Mouse (Mus musculus): Measurements from ENCODE around the gene Ccnd2.

Ccnd2 gene

GRCm38 (mm10) chr6:127152106-127152951 lies at the start of gene Ccnd2:
TSS of gene Ccnd2 (minus strand) at chr6:127152193.
- CTCF ChIA-PET = interaction anchor here (0.7 to 0.8 kb wide), 2 partner anchors 114 to 119 kb away, joined by 8 to 18 read pairs; no protein-coding TSS in a partner anchor

- CTCF ChIA-PET = no interaction called here
Measured at GRCm38 (mm10) chr6:127196985-127197384, 45.0 kb upstream of the Ccnd2 start.

- CTCF ChIA-PET = no interaction called here
Measured at GRCm38 (mm10) chr6:127181296-127181695, 29.3 kb upstream of the Ccnd2 start.

GRCm38 (mm10) chr6:127179056-127179759 lies 27.2 kb upstream of the Ccnd2 start:
- CTCF ChIA-PET = no interaction called here

- CTCF ChIA-PET = interaction anchor here (1.2 kb wide), 1 partner anchor 30 kb away, joined by 3 read pairs; no protein-coding TSS in a partner anchor
Measured at GRCm38 (mm10) chr6:127177962-127178361, 26.0 kb upstream of the Ccnd2 start.

GRCm38 (mm10) chr6:127177441-127177840 lies 25.4 kb upstream of the Ccnd2 start:
- CTCF ChIA-PET = interaction anchor here (1.2 kb wide), 1 partner anchor 30 kb away, joined by 3 read pairs; no protein-coding TSS in a partner anchor

GRCm38 (mm10) chr6:127172461-127172860 lies 20.5 kb upstream of the Ccnd2 start:
- CTCF ChIA-PET = no interaction called here

- CTCF ChIA-PET = no interaction called here
Measured at GRCm38 (mm10) chr6:127170734-127171133, 18.7 kb upstream of the Ccnd2 start.

GRCm38 (mm10) chr6:127165663-127166062 lies 13.7 kb upstream of the Ccnd2 start:
- CTCF ChIA-PET = no interaction called here

- CTCF ChIA-PET = interaction anchor here (0.7 kb wide), 1 partner anchor 83 kb away, joined by 4 read pairs; no protein-coding TSS in a partner anchor
Measured at GRCm38 (mm10) chr6:127162842-127163241, 10.8 kb upstream of the Ccnd2 start.

GRCm38 (mm10) chr6:127157321-127157720 lies 5.3 kb upstream of the Ccnd2 start:
- CTCF ChIA-PET = interaction anchor here (0.6 kb wide), 1 partner anchor 118 kb away, joined by 5 read pairs; no protein-coding TSS in a partner anchor

- CTCF ChIA-PET = no interaction called here
Measured at GRCm38 (mm10) chr6:127155468-127155867, 3.5 kb upstream of the Ccnd2 start.

GRCm38 (mm10) chr6:127154708-127155268 lies 2.8 kb upstream of the Ccnd2 start:
- CTCF ChIA-PET = interaction anchor here (0.7 kb wide), 1 partner anchor 123 kb away, joined by 4 read pairs; no protein-coding TSS in a partner anchor

GRCm38 (mm10) chr6:127153972-127154707 lies 2.1 kb upstream of the Ccnd2 start:
- CTCF ChIA-PET = interaction anchor here (0.7 kb wide), 1 partner anchor 124 kb away, joined by 4 read pairs; no protein-coding TSS in a partner anchor

GRCm38 (mm10) chr6:127153296-127153800 lies 1.4 kb upstream of the Ccnd2 start:
- CTCF ChIA-PET = interaction anchor here (0.5 kb wide), 1 partner anchor 113 kb away, joined by 15 read pairs; no protein-coding TSS in a partner anchor

- CTCF ChIA-PET = no interaction called here
Measured at GRCm38 (mm10) chr6:127151565-127152105, 358 bp downstream of the Ccnd2 start.

- CTCF ChIA-PET = interaction anchor here (0.6 kb wide), 2 partner anchors 85 to 1697 kb away, joined by 3 read pairs; no protein-coding TSS in a partner anchor
Measured at GRCm38 (mm10) chr6:127150663-127151564, 1.1 kb downstream of the Ccnd2 start.

- CTCF ChIA-PET = interaction anchor here (0.6 to 0.7 kb wide), 5 partner anchors 86 to 1698 kb away, joined by 3 to 6 read pairs (median 3); no protein-coding TSS in a partner anchor
Measured at GRCm38 (mm10) chr6:127149944-127150662, 1.9 kb downstream of the Ccnd2 start.

All from spleen, embryonic (tissue).